Mouse (Mus musculus) C2C12 (cell line): ENCODE data around the gene Efhd2. TPM values are rescaled to one million over a fixed set of nuclear protein-coding genes. Genes with fewer than 3 reads are reported as not detected.

ENCODE experiments used
- H3K27me3 ChIP-seq: one replicate; pipeline ENCODE4 v1.6.1; 2011; ENCODE audit not compliant: control insufficient read depth, insufficient read depth, insufficient read length
- H3K36me3 ChIP-seq: one replicate; pipeline ENCODE4 v1.6.1; 2011; ENCODE audit not compliant: control insufficient read depth, insufficient read depth
- H3K4me3 ChIP-seq: one replicate; pipeline ENCODE4 v1.5.1; 2011; ENCODE audit warnings: mild to moderate bottlenecking, control low read depth; ENCODE audit not compliant: poor library complexity, insufficient read depth, severe bottlenecking
- H3K79me2 ChIP-seq: one replicate; pipeline ENCODE4 v1.6.1; 2011; ENCODE audit not compliant: control insufficient read depth, insufficient read depth
- H3K79me3 ChIP-seq: one replicate; pipeline ENCODE4 v1.6.1; 2011; ENCODE audit warnings: low read depth, control low read depth
- H3ac ChIP-seq: one replicate; pipeline ENCODE3; 2011; ENCODE audit warnings: low read depth; ENCODE audit not compliant: control insufficient read depth, insufficient read length
- CEBPB ChIP-seq: IDR thresholded peaks from one replicate; pipeline ENCODE4 v1.6.1; 2011; ENCODE audit warnings: low read depth, mild to moderate bottlenecking, control low read depth, moderate library complexity
- CTCF ChIP-seq: IDR thresholded peaks from one replicate; pipeline ENCODE4 v1.5.1; 2011; ENCODE audit not compliant: control insufficient read depth, insufficient read depth, insufficient read length
- FOSL1 ChIP-seq: IDR thresholded peaks from one replicate; pipeline ENCODE4 v1.8.0; 2011; ENCODE audit warnings: mild to moderate bottlenecking, low read length; ENCODE audit not compliant: poor library complexity, insufficient read depth, severe bottlenecking
- MAX ChIP-seq: IDR thresholded peaks from one replicate; pipeline ENCODE4 v1.6.1; 2011; ENCODE audit warnings: mild to moderate bottlenecking, control low read depth
- MYOD1 ChIP-seq: IDR thresholded peaks from one replicate; pipeline ENCODE4 v1.6.1; 2011; ENCODE audit warnings: low read depth; ENCODE audit not compliant: control insufficient read depth, insufficient read length
- MYOG ChIP-seq: IDR thresholded peaks from one replicate; pipeline ENCODE4 v1.6.1; 2011; ENCODE audit not compliant: control insufficient read depth, insufficient read length; ENCODE audit errors: extremely low read depth
- USF1 ChIP-seq: IDR thresholded peaks from one replicate; pipeline ENCODE4 v1.6.1; 2011; ENCODE audit warnings: low read depth, mild to moderate bottlenecking, control low read depth, moderate library complexity
- polyA plus RNA-seq: library from polyadenylated mRNA; unstranded; fragments of >200 nt; fragmentation: generic; extraction: Trizol; gene quantifications from one replicate; pipeline ENCODE4 v1.2.1, GENCODE M21; 2012; ENCODE audit warnings: missing spikeins

The Efhd2 gene
- polyA plus RNA-seq, 1 experiment: 45.1 TPM

DNA sequence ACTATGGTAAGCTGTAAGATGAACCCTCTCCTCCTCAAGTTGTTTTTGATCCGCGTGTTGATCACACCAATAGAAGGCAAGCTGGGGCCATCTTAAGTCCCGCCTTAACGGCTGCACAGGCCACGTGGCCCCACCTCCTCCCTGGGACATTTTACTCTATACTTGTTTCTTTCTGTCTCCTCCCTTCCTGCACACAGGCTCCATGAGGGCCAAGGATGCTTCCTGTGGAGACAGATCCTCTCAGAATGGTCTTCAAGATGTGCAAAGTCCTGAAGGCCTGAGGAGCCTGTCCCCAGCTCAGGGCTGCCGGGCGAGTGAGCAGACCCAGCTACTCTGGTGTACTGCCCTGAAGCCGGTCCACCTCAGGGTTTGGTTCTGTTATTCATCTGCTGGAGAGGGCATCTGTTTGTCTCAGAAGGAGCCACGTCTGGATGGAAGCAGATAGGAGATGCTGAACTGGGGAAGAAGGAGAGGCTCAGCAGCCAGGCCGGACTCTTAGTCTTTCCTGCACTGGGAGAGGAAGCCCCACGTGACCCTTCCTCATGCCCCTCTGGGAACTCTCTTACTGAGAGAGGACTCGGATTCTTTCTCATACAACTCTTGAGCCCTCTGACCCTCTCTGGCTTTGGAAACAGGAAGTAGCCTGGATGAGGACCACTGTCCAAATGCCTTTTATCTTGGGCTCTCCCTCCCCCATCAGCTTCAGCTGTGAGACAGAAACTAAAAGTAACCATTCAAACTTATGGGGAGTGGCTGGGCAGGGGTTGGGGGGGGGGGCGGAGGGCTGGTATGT is 38.7 kb upstream of the Efhd2 start:
- Histone ChIP-seq H3K27me3 (peaks cover 24% of the 10 kb centered on the region), H3K79me2 (no peaks in the 10 kb centered on the region), H3K36me3 (no peaks in the 10 kb centered on the region), H3ac (no peak overlapping the region), H3K79me3 (no peaks in the 10 kb centered on the region), H3K4me3 (no peak overlapping the region)
- TF ChIP-seq MYOD1 (no peak), MAX (no peak), CTCF (no peak), FOSL1 (no peak), MYOG (no peak), CEBPB (no peak), USF1 (no peak)

DNA sequence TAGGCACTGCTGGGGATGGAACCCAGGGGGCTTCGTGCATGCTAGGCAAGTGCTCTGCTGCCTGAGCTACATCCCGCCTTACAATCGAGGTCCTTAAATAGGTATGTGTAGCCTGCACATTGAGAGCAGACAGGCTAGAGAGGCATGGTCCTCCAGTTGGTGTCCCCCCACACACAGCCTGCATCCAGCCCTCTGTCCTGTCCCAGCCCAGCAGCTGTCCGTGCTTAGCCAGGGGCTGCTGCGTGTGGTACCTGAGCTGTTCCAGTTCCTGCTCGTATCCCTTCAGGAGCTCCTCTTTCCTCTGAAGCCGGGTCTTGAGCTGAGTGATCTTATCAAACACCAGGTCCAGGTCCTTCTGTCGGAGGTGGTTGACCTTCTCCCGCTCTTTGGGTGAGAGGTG is 30.0 kb upstream of the Efhd2 start:
- H3K79me2 ChIP-seq: no peaks in the 10 kb centered on the region
- TF ChIP-seq CTCF (no peak), CEBPB (no peak), USF1 (no peak), MYOD1 (no peak), MYOG (no peak), MAX (no peak), FOSL1 (no peak)
- H3K4me3 ChIP-seq: no peak overlapping the region
- peaks cover 45% of the 10 kb centered on the region for H3K27me3 ChIP-seq
- H3K36me3 ChIP-seq: no peaks in the 10 kb centered on the region
- no peaks in the 10 kb centered on the region for H3K79me3 ChIP-seq
- no peak overlapping the region for H3ac ChIP-seq

DNA sequence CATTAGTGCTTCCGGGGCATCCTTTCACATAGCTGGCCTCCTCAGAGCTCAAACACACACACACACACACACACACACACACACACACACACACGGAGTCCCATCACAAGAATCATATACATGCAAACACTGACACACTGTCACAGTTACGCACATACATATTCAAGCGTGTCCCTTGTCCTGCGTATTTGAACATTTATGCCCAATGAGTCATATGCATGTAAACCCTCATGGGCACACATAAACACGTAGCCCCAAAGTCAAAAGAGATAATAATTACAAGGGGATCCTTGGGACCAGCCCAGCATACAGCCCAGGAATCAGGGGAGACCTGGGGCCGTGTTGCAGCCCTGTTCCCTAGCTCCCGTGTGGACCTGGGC is 27.7 kb upstream of the Efhd2 start:
- Histone ChIP-seq H3K4me3 (no peak overlapping the region), H3K27me3 (peaks cover 50% of the 10 kb centered on the region), H3ac (no peak overlapping the region), H3K36me3 (no peaks in the 10 kb centered on the region), H3K79me3 (no peaks in the 10 kb centered on the region), H3K79me2 (no peaks in the 10 kb centered on the region)
- TF ChIP-seq MAX (no peak), FOSL1 (no peak), USF1 (no peak), MYOG (no peak), MYOD1 (no peak), CTCF (no peak), CEBPB (no peak)

DNA sequence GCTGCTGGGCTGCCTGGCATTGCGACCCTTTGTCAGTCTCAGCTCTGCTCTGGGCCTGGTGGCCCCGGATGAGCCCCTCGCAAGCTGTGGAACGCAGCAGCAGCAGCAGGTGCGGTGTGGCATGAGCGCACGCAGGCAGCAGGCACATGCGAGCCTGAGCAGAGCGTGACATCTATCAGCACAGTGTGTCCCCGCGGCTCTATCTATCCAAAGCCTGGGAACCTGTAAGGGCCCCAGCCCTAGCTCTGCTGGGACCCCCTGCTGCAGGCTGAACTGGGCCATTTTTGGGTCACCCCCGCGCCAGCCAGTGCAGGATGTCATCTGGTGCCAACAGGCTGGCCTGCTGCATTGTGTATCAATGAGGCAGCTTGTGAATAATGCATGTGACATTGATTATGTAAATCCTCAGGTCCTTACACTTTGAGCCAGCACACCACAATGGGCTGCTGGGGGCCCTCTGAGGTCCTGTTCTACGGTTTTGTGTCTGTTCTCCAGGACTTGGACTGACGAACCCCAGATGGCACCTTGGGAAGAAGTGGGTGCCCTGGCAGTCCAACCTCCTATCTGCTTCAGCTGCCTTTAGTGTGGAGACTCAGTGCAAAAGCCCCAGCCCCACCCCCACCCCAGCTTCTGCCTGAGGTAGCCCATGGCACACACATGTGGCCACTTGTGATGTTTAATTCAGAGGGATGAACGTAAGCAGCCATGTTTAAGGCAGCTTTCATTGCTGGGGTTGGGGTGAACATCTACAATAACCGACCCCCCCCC is 27.2 kb upstream of the Efhd2 start:
- no peaks in the 10 kb centered on the region for H3K79me2 ChIP-seq
- no peak overlapping the region for H3K4me3 ChIP-seq
- no peak for TF ChIP-seq CTCF
- TF ChIP-seq CEBPB: no peak
- TF ChIP-seq MYOG: no peak
- no peak for TF ChIP-seq MYOD1
- TF ChIP-seq FOSL1: no peak
- no peak for TF ChIP-seq USF1
- no peak for TF ChIP-seq MAX
- H3K36me3 ChIP-seq: no peaks in the 10 kb centered on the region
- no peak overlapping the region for H3ac ChIP-seq
- peaks cover 48% of the 10 kb centered on the region for H3K27me3 ChIP-seq
- no peaks in the 10 kb centered on the region for H3K79me3 ChIP-seq

DNA sequence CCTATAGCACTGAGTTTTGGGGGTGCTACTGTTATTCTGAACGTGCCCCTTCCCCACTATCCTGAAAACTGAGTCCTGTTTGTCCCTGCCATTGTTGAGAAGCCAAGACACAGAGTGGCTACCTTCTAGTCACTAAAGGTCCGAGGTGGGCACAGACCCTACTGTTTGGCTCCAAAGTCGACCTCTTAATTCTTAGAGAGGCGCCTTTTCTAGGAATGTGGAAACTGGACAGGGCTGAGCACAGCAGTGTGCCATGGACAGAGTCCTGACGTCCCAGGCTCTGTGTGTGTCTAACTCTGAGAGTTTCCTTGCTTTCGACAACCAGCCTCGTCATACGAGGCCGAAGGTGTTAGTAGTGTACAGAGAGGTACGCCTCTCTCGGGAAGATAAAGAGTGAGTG is 25.7 kb upstream of the Efhd2 start:
- TF ChIP-seq CEBPB (no peak), MYOG (no peak), MAX (no peak)
- Histone ChIP-seq H3K79me2 (no peaks in the 10 kb centered on the region), H3ac (no peak overlapping the region), H3K4me3 (no peak overlapping the region), H3K79me3 (no peaks in the 10 kb centered on the region), H3K36me3 (no peaks in the 10 kb centered on the region), H3K27me3 (peaks cover 42% of the 10 kb centered on the region)

DNA sequence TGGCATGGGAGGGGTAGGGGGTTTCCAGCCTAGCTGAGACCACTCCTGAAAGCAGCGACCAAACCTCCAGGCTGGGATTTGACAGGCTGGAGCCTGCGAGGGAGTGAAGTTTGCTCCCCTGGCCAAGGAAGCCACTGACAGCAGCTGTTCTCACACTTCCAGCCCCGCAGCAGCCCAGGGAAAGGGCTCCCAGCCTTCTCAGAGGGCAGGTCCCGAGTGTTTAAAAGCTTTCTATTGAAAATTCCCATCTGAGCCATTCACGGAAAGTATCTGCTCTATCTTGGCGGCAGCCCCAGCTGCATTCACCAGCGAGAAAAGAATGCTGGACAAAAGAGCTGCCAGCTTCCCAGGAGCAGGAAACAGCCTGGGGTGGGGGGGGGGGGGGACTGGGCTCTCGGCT is 25.2 kb upstream of the Efhd2 start:
- Histone ChIP-seq H3K79me3 (no peaks in the 10 kb centered on the region), H3K4me3 (no peak overlapping the region), H3K36me3 (no peaks in the 10 kb centered on the region), H3K27me3 (peaks cover 38% of the 10 kb centered on the region), H3ac (no peak overlapping the region), H3K79me2 (no peaks in the 10 kb centered on the region)
- TF ChIP-seq MYOD1 (no peak), MYOG (no peak), FOSL1 (no peak), CEBPB (no peak), USF1 (no peak), MAX (no peak), CTCF (no peak)
